Mouse (Mus musculus) stomach, embryonic 15.5 days (tissue): ENCODE measurements around the gene Nupr1l. TPM values are rescaled to one million over a fixed set of nuclear protein-coding genes. Genes with fewer than 3 reads are reported as not detected.
"Not testable (repeated sequence)": the region's sequence is repeated elsewhere in the genome, so short reads cannot be mapped to it uniquely, and the experiment has no call there.

Source experiments
- ATAC-seq: fragments of 200-750 bp; cut with Nextera tagmentation; 2 replicates; pipeline ENCODE4 v1.8.0; 2017; ENCODE audit warnings: low read depth, moderate number of reproducible peaks, moderate TSS enrichment; ENCODE audit not compliant: insufficient read depth, low FRiP score
- H3K27ac ChIP-seq: fragments of 300-500 bp; sonication (generic); 2 replicates; pipeline ENCODE4 v1.5.1; 2015; ENCODE audit warnings: mild to moderate bottlenecking, inconsistent platforms
- H3K27me3 ChIP-seq: fragments of 300-500 bp; sonication (generic); replicated peaks from 2 replicates; pipeline ENCODE4 v1.6.1; 2015; ENCODE audit warnings: inconsistent platforms
- H3K36me3 ChIP-seq: fragments of 300-500 bp; sonication (generic); 2 replicates; pipeline ENCODE4 v1.6.1; 2015; ENCODE audit warnings: inconsistent platforms
- H3K4me1 ChIP-seq: fragments of 300-500 bp; sonication (generic); 2 replicates; pipeline ENCODE4 v1.6.1; 2015; ENCODE audit warnings: inconsistent platforms
- H3K4me2 ChIP-seq: fragments of 300-500 bp; sonication (generic); 2 replicates; pipeline ENCODE4 v1.6.1; 2015; ENCODE audit warnings: mild to moderate bottlenecking, inconsistent platforms
- H3K4me3 ChIP-seq: fragments of 300-500 bp; sonication (generic); replicated peaks from 2 replicates; pipeline ENCODE4 v1.5.1; 2015; ENCODE audit warnings: inconsistent platforms
- H3K9ac ChIP-seq: fragments of 300-500 bp; sonication (generic); 2 replicates; pipeline ENCODE4 v1.6.1; 2015; ENCODE audit warnings: inconsistent platforms
- H3K9me3 ChIP-seq: fragments of 300-500 bp; sonication (generic); 2 replicates; pipeline ENCODE4 v1.6.1; 2016; ENCODE audit warnings: inconsistent platforms
- WGBS: fragments of 180-500 bp; shearing (Covaris S2); methylation state at CpG from one replicate; pipeline ENCODE4 v1.1.7; 2015; 5-methylcytosine and 5-hydroxymethylcytosine counted together
- polyA plus RNA-seq: library from polyadenylated mRNA; unstranded; fragments of >200 nt; fragmentation: Nextera tagmentation; extraction: Ambion mirVana; gene quantifications from 2 replicates; pipeline ENCODE4 v1.2.1, GENCODE M21; 2015

Nupr1l gene
- polyA plus RNA-seq, 1 experiment from 2014 or later, result 2.7 TPM

DNA sequence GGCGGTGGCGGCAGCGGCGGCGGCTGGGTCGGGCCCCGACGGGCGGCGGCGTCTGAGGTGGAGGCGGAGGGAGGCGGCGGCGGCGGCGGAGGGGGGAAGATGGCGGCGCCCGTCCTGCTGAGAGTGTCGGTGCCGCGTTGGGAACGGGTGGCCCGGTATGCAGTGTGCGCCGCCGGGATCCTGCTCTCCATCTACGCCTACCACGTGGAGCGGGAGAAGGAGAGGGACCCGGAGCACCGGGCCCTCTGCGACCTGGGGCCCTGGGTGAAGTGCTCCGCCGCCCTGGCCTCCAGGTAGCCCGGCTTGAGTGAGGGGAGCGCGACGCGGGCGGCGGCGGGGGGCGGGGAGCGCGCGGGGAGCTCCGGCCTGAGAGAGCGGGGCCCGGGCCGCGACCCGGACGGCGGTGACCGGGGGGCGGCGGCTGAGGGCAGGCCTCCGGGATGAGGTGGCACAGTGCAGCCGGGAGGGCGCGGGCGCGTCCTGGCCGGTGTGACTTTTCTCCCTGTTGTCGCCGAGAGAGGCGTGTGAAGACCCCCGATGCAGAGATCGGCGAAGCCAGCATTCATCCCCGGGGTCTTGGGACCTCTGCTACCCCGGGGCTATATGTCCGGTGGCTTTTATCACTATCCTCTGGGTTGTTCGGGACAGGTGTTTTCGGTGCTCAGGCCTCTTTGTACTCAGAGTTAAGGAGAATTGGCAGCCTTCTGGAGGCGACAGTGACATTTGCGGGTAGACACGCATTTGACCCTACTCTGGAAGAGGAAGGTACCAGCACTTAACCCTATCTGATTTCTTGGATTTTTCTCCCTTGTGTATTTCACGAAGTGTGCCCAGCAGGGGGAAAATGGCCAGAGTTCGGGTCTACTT, 34.0 kb downstream of the Nupr1l start:
- peak; percentile 16 for ATAC-seq
- not testable (repeated sequence) for H3K36me3 ChIP-seq, H3K4me1 ChIP-seq, H3K9me3 ChIP-seq, H3K27me3 ChIP-seq
- Histone ChIP-seq H3K9ac (peak overlapping the region; percentile 86), H3K4me3 (peak overlapping the region; percentile 78), H3K27ac (peak overlapping the region; percentile 62; the same call in 1 of the 2 replicates), H3K4me2 (peak overlapping the region; percentile 67)
- whole genome bisulfite sequencing, result under 1% methylated on average over 47 of the region's 82 CpGs

DNA sequence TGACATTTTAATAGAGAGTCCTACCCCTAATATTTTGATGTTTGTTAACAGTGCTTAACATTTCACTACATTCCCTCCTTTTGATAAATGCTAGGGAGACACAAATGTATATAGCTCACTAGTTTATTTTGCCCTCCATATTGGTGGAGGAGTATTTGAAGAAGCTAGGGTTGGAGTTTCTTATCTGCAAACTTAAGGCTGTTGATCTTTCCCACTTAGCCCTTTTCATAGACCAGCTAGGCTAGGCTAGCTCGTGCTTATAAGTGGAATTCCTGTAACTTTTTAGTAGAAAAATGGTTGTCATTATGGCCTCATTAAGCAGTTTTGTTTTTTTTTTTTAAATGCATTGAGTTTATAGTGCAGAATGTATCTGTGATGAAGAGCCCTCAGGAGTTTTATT, 35.1 kb downstream of the Nupr1l start:
- Histone ChIP-seq H3K9me3 (no peaks in the 10 kb centered on the region), H3K27ac (no peak overlapping the region), H3K4me1 (no peaks in the 10 kb centered on the region), H3K36me3 (0 out of 2 replicates have a peak, but pooled peaks cover 3% of the 10 kb centered on the region), H3K4me2 (no peak overlapping the region), H3K27me3 (no peaks in the 10 kb centered on the region), H3K9ac (no peak overlapping the region), H3K4me3 (no peak overlapping the region)
- 61% methylated on average over 1 of the region's 1 CpGs for WGBS
- no peak for ATAC-seq

GRCm38 (mm10) chr5:129947528-129948033, 39.2 kb downstream of the Nupr1l start:
- Histone ChIP-seq H3K4me3 (no peak overlapping the region), H3K4me1 (no peaks in the 10 kb centered on the region), H3K27ac (no peak overlapping the region), H3K27me3 (no peaks in the 10 kb centered on the region), H3K9me3 (no peaks in the 10 kb centered on the region), H3K36me3 (0 out of 2 replicates have a peak, but pooled peaks cover 3% of the 10 kb centered on the region), H3K9ac (no peak overlapping the region), H3K4me2 (no peak overlapping the region)
- WGBS, result 71% methylated on average over 2 of the region's 2 CpGs
- no peak for ATAC-seq

DNA sequence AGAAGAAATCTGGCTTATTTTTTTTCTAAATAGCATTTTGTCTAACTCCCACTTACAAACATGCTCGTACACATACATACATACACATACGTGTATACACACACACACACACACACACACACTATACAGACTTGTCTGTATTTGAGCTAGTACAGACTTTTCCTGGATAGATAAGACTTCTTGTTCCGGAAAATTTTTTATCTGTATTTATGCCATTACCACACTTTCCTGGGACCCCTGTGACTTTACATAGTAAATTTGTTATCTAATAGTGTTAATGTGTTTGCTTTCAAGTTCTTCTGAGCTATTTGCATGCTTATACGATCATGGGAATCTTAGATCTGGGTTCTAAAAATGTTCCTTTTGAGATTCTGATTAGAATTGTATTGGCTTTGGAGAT, 43.8 kb downstream of the Nupr1l start:
- H3K27me3 ChIP-seq, result no peaks in the 10 kb centered on the region
- no peak overlapping the region for H3K4me2 ChIP-seq
- no peaks in the 10 kb centered on the region for H3K9me3 ChIP-seq
- no peak overlapping the region for H3K9ac ChIP-seq
- no peak overlapping the region for H3K4me3 ChIP-seq
- WGBS, result 88% methylated on average over 4 of the region's 4 CpGs
- no peaks in the 10 kb centered on the region for H3K36me3 ChIP-seq
- no peak overlapping the region for H3K27ac ChIP-seq
- no peak for ATAC-seq
- no peaks in the 10 kb centered on the region for H3K4me1 ChIP-seq

GRCm38 (mm10) chr5:129954473-129955254, 46.3 kb downstream of the Nupr1l start:
- no peaks in the 10 kb centered on the region for H3K36me3 ChIP-seq
- H3K4me1 ChIP-seq, result no peaks in the 10 kb centered on the region
- H3K27me3 ChIP-seq, result no peaks in the 10 kb centered on the region
- H3K9ac ChIP-seq, result no peak overlapping the region
- WGBS, result 79% methylated on average over 5 of the region's 5 CpGs
- ATAC-seq, result no peak
- no peak overlapping the region for H3K27ac ChIP-seq
- H3K9me3 ChIP-seq, result no peaks in the 10 kb centered on the region
- H3K4me3 ChIP-seq, result no peak overlapping the region
- no peak overlapping the region for H3K4me2 ChIP-seq

DNA sequence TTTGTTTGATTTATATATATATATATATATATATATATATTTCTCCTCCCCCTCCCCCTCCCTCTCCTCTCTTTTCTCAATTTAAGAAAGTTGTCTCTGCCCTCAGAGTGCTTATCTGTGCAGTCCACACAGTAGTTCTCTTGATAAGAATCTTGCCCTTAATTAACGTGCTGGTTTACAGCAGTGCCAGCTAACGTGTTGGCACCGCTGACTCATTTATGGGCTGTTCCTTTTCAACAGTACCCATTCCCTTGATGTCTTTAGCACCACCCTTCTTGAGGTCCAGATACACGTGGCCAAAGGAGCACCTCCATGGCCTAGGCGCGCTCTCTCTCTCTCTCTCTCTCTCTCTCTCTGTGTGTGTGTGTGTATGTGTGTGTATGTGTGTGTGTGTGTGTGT, 47.5 kb downstream of the Nupr1l start:
- H3K36me3 ChIP-seq, result 0 out of 2 replicates have a peak, but pooled peaks cover 2% of the 10 kb centered on the region
- WGBS, result 73% methylated on average over 6 of the region's 6 CpGs
- no peak overlapping the region for H3K4me2 ChIP-seq
- no peak overlapping the region for H3K27ac ChIP-seq
- H3K4me3 ChIP-seq, result no peak overlapping the region
- no peaks in the 10 kb centered on the region for H3K4me1 ChIP-seq
- H3K9ac ChIP-seq, result no peak overlapping the region
- H3K9me3 ChIP-seq, result no peaks in the 10 kb centered on the region
- peak; percentile 85 for ATAC-seq
- no peaks in the 10 kb centered on the region for H3K27me3 ChIP-seq

- H3K36me3 ChIP-seq, result peaks cover 2% of the 10 kb centered on the region; the same call in 1 of the 2 replicates
- WGBS, result 63% methylated on average over 4 of the region's 4 CpGs
- no peaks in the 10 kb centered on the region for H3K4me1 ChIP-seq
- no peak overlapping the region for H3K4me2 ChIP-seq
- no peak overlapping the region for H3K4me3 ChIP-seq
- H3K27me3 ChIP-seq, result no peaks in the 10 kb centered on the region
- no peaks in the 10 kb centered on the region for H3K9me3 ChIP-seq
- no peak overlapping the region for H3K9ac ChIP-seq
- no peak overlapping the region for H3K27ac ChIP-seq
- ATAC-seq, result no peak
These were observed 54.9 kb downstream of the Nupr1l start for GRCm38 (mm10) chr5:129963224-129963623.

Other genes starting within 250 kb of the Nupr1l start
- gene Zfp11, start 238.4 kb upstream of the Nupr1l start, polyA plus RNA-seq, result 3.8 and 4.0 TPM in 2 replicates
- not detected in 2 replicates for gene Sept14, start 200.0 kb upstream of the Nupr1l start, polyA plus RNA-seq
- gene Mrps17, start 193.0 kb upstream of the Nupr1l start, polyA plus RNA-seq, result 177 and 185 TPM in 2 replicates
- gene Nipsnap2, start 183.5 kb upstream of the Nupr1l start, polyA plus RNA-seq, result 90.0 and 103 TPM in 2 replicates
- gene Psph, start 121.1 kb upstream of the Nupr1l start, polyA plus RNA-seq, result 45.9 and 46.1 TPM in 2 replicates
- 40.1 and 44.1 TPM in 2 replicates for gene Sumf2, start 61.6 kb upstream of the Nupr1l start, polyA plus RNA-seq
- 880 and 948 TPM in 2 replicates for gene Chchd2, start 21.1 kb upstream of the Nupr1l start, polyA plus RNA-seq
- gene Zbed5, start 12.8 kb upstream of the Nupr1l start, polyA plus RNA-seq, result 3.1 and 3.5 TPM in 2 replicates
- gene Phkg1, start 10.0 kb upstream of the Nupr1l start, polyA plus RNA-seq, result 0.09 and 0.10 TPM in 2 replicates
- gene Vkorc1l1, start 33.4 kb downstream of the Nupr1l start, polyA plus RNA-seq, result 24.5 and 28.0 TPM in 2 replicates
- gene Gusb, start 94.5 kb downstream of the Nupr1l start, polyA plus RNA-seq, result 68.3 and 76.5 TPM in 2 replicates
- 49.1 and 50.1 TPM in 2 replicates for gene Asl, start 120.7 kb downstream of the Nupr1l start, polyA plus RNA-seq
- gene Crcp, start 120.8 kb downstream of the Nupr1l start, polyA plus RNA-seq, result 31.6 and 33.1 TPM in 2 replicates
- 70.1 and 77.3 TPM in 2 replicates for gene Tpst1, start 164.8 kb downstream of the Nupr1l start, polyA plus RNA-seq
- gene Kctd7, start 236.3 kb downstream of the Nupr1l start, polyA plus RNA-seq, result 4.8 and 5.4 TPM in 2 replicates